Mouse (Mus musculus): ENCODE results near the gene Gm20715.
"Not testable (repeated sequence)": the region's sequence is repeated elsewhere in the genome, so short reads cannot be mapped to it uniquely, and the experiment has no call there.

Gene Gm20715

DNA sequence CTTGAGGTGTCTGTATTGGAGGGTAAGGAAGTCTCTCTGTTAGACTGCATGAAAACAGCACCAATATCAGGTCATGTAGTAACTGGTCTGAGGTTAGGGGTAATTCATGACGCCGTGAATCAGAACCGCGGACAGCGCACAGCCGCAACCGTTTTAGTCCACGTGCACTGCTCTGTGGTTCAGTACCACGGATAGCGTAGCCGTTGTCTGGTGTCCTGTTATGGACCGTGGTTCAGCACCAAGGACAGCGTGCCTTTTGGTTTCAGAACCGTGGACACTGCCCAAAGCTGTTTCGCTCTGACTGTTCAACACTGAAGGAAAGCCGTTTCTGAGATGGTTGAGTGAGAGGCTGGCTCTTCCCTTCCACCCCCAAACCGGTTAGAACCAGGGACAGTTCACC lies at the start of gene Gm20715:
Gene Gm20715, plus strand, starts transcription at position 235 of the 400 bp plus-strand sequence.
- DNase-seq: peak; percentile 31

DNA sequence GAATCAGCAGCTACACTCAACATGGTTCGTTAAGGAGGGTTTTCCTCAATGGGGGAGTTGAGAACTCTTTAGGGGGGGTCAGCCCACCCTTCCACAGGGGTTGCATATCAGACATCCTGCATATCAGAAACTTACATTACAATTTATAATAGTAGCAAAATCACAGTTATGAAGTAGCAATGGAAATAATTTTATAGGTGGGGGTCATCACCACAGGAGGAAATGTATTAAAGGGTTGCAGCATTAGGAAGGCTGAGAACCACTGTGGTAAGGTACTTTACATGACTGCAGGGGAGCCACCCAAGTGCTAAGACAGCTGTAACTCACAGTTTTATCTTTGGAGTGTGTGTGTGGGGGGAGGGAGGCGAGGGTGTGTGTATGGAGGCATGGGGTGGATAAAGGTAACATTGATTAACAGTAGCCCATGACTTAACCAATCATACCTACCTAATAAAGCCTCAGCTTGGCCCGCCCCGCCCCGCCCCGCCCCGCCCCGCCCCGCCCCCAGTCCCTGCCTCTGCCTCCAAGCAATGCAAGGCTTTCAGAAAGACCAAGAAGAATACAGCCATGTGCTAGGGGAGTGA lies 49.5 kb upstream of the Gm20715 start:
- no peak for DNase-seq

- peak; percentile 28 for DNase-seq
These were observed 48.3 kb upstream of the Gm20715 start for GRCm38 (mm10) chr7:6361756-6362155.

DNA sequence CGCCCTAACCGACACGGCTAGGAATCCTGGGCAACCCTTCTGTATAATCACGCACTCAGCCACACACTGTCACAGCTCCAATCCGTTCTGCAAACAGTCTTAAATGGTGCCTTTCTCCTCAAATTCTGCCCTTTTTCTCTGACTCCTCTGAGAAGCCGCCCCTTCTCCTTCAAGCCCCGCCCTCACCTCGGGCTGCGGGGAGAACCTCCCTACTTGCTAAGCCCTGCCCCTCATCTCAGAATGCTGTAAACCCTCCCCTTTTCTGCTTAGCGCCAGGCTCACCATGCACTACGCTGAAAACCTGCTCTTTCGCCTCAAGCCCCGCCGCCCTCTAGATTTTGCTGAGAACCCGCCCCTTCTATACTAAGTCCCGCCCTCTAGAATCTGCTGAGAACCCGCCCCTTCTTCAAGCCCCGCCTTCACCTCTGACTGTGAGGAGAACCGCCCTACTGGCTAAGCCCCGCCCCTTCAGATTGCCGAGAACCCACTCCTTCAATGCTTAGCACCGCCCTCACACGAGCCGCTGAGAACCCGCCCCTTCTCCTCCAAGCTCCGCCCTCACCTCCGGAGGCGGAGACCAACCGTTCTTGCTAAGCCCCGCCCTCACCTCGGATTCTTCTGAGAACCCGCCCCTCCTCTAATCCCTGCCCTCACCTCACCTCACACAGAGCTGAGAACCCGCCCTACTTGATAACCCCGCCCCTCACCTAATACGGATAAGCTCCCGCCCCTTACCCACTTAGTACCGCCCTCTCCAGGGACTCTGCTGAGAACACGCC lies 47.6 kb upstream of the Gm20715 start:
- DNase-seq: peak; percentile 99

GRCm38 (mm10) chr7:6363047-6363488 lies 47.0 kb upstream of the Gm20715 start, which contains the start of gene Zfp78:
Gene Zfp78 (plus strand): TSS chr7:6363280.
- DNase-seq: no peak

GRCm38 (mm10) chr7:6364761-6365160 lies 45.3 kb upstream of the Gm20715 start:
- no peak for DNase-seq

GRCm38 (mm10) chr7:6367185-6367584 lies 42.9 kb upstream of the Gm20715 start:
- DNase-seq: no peak

- not testable (repeated sequence) for DNase-seq
These were observed 41.9 kb upstream of the Gm20715 start for GRCm38 (mm10) chr7:6368146-6368545.

GRCm38 (mm10) chr7:6369460-6369859 lies 40.6 kb upstream of the Gm20715 start:
- DNase-seq: no peak

DNA sequence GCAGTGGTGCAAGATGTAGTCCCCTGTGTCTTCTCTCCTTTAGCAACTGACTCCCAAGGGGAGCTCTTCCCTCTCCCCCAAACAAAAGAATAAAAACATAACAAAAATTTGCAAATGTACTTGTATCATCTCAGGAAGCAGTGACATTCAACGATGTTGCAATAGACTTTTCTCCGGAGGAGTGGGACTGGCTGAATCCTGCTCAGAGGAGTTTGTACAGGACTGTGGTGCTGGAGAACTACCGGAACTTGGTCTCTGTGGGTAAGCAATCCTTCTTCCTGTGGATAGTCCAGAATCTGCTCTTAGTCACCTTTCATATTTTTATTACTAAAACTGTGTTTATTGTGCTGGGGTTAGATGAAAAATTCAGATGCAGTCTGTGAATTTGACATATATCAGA lies 37.1 kb upstream of the Gm20715 start:
- DNase-seq: no peak

- DNase-seq: no peak
These were observed 31.6 kb upstream of the Gm20715 start for GRCm38 (mm10) chr7:6378441-6378840.

GRCm38 (mm10) chr7:6381431-6381830 lies 28.6 kb upstream of the Gm20715 start:
- DNase-seq: no peak

DNA sequence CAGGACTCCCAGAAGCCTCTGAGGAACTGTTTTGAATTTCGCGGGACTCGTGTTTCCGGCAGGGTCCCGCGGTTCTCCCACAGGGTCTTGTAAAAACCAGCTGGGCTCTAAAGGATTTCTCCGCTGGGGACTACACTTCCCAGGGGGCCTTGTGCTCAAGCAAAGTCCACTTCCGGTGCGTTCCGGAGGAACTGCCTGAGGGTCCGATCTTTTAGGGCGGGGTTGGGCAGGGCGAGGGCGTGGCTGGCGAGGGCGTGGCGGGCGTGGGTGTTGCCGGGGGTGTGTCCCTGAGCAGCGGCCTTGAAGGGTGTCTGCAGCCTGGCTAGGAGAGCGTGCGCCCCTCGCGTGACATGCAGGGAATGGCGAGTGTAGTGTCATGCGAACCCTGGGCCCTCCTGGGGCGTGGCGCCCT lies 27.0 kb upstream of the Gm20715 start, which contains the start of gene Zfp28:
Gene Zfp28, plus strand, starts transcription at position 252 of the 412 bp plus-strand sequence.
- peak; percentile 89 for DNase-seq

DNA sequence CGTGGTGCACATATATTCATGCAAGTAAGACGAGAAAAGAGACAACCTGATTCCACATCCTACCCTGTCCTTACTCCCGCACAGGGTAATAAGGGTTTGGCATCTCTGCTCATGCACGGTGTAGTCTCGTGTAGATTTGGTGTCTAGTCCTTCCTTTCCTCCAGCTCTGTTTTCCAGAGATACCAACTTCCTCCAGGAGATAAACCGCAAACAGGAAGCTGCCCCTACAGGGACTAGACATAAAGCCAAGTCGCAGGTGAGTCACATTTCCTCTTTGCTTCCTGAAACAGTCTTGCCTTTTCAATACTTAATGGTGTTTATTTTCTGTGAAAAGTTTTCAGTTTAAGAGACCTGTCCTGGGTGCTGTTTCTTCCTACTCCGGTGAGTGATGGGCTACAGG lies 26.1 kb upstream of the Gm20715 start:
- DNase-seq: no peak

- DNase-seq: no peak
These were observed 23.1 kb upstream of the Gm20715 start for GRCm38 (mm10) chr7:6386995-6387394.

DNA sequence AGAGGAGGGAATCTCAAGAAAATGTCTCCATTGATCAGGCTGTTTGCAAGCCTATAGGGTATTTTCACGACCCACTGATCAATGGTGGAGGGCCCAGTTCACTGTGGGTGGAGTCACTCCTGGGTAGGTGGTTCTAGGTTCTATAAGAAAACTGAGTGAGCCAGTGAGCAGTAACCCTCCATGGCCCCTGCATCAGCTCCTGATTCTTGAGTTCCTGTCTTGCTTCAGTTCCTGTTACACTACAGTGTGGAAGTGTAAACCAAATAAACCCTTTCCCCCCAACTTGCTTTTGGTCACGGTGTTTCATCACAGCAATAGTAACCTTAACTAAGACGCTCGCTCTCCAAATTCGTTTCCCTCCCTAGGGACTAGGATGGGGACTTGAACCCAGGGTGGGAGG lies 21.1 kb upstream of the Gm20715 start:
- no peak for DNase-seq

GRCm38 (mm10) chr7:6389449-6389848 lies 20.6 kb upstream of the Gm20715 start:
- no peak for DNase-seq

DNA sequence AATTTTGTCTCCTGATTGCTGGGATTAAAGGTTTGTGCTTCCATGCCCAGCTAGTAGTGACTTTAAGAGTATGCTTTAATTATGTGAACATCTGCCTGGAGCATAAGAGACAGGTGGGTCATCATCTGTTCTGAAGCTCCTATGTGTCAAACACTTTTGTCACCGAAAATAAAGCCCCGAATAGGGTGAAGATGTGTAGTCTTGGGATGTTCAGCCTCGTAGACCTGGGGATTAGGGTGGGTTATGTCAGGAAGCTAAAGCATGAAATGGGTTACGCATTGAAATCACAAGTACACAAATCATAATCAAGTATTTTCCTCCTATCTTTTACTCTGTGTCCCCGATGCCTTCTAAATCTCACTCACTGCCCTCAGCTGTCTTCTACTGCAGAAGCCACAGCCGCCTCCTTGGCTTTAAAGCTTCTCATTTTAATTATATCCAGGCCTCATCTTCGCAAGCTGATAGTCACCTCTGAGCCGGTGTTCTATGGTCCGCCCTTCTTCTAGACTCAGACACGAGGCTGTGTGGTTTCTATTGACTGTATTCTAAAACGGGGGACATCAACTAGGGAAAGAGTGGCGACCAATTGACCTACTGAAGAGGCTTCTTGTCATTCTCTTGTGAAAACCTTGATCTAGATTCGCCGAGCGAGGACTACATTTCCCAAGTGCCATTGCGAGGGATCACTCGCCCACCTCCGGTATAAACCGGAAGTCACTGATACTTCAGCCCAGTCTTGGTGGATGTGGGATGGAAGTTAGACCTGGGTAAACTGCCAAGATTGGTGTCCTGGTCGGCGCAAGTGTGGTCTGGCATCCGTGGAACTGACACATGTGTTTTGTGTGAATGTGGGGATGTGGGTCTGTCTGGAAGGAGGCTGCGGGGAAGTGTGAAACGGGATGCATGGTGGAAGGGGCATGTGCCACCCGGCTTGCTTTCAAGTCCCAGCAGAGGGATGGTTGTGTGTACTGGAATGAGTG lies 11.8 kb upstream of the Gm20715 start, which contains the start of gene Smim17:
Gene Smim17, plus strand, starts transcription at position 720 of the 980 bp plus-strand sequence.
- peak; percentile 73 for DNase-seq

DNA sequence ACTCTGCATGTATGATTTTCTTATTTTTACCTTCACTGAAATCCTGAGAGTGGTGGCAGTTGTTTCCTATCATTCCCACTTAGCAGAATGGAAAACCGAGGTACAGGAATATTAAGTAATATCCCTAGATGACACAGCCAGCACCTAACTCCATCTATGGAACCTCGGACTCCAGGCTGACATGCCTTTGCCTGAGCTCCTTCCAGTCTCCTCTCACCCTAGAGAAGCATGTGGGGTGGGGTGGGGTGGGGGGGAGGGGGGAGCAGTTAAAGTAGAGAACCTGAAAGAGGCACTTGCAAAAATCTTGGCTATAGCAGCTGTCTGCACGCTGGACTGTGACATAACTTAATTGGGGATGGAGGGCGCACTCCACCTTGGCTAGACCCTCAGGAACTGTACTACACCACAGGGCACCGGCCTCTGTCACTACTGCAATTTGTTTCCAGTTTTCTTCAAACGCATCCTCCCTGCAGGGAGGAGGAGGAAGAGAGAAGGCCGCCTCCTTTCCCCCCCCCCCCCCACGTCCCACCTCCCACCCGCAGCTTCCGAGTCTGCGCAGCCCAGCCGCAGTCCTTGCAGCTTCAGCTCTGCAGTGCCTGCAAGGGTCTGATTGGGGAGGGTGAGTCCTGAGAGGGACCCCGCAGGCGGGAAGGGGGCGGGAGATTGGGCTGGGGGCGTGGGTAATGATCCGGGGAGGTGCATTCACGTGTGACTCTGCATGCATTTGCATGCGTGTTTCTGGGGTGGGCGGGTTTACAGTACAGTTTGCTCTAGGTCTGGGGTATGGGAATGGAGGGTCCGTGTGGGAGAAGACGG lies 4.8 kb downstream of the Gm20715 start:
- DNase-seq: peak; percentile 16

DNA sequence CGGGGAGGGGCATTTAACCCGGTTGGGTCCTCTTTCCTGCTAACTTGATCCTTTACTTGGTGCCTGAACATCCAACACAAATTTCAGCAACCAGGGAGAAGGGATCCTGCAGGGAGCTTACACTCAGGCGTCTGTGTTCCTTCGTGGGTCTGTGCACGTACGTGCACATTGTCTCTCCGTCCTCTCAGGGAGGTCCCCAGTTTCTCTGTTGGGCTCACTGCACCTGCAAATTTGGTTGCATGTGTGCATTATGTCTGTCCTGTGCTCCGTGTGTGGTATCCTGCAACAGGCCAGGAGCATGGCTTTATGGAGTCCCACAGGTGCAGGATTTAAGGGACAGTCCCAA lies 5.3 kb downstream of the Gm20715 start:
- no peak for DNase-seq

DNA sequence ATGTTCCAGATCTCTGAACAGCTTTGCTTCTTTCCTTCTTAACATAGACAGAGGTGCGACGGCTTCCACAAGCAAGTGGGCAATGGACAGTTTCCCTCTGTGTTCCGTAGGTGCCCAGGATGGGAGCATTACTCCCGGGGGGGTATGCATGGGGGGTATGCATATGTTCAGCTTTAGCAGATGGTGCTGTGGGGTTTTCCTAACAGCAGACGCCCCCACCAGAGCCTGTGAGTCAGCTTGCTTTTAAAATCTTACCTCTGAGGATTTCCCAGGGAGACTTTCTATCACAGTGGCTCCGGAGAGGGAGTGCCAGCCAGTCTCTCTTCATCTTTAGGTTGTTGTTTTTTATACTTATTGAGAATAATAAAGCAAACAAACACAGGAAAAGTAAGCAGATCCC lies 9.8 kb downstream of the Gm20715 start:
- DNase-seq: no peak

DNA sequence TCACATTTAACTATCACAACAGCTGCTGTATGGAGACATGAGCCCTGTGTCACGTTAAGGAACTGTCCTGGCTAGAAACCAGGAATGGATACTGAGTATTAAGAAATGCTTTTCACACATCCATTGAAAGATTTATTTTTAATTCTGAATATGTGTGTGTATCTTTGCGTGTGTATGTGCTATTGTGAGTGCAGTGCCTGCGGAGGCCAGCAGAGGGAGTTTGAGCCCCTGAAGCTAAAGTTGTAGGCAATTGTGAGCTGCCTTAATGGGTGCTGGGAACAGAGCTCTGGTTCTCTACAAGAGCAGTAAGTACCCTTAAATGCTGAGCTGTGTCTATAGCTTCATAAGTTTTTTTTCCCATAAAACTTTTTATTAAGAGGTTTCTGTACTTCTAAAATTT lies 19.3 kb downstream of the Gm20715 start:
- DNase-seq: no peak

Measured in cerebellum, adult 8-10 months (tissue).